Mouse (Mus musculus): ENCODE measurements around the gene Kdm5c.
A peak's percentile ranks its signal among the peaks of the same experiment; 100 is the strongest.
"Not testable (repeated sequence)": the region's sequence is repeated elsewhere in the genome, so short reads cannot be mapped to it uniquely, and the experiment has no call there.

The Kdm5c gene

GRCm38 (mm10) chrX:152232781-152233763 lies at the start of gene Kdm5c:
TSS of gene Kdm5c (plus strand) at chrX:152233020.
- peak; percentile 91 for DNase-seq

GRCm38 (mm10) chrX:152187151-152187550 lies 45.7 kb upstream of the Kdm5c start:
- DNase-seq = no peak

- DNase-seq = no peak
Measured at GRCm38 (mm10) chrX:152191266-152191665, 41.6 kb upstream of the Kdm5c start.

- DNase-seq = no peak
Measured at GRCm38 (mm10) chrX:152197814-152198648, 34.8 kb upstream of the Kdm5c start.

GRCm38 (mm10) chrX:152201737-152202421 lies 30.9 kb upstream of the Kdm5c start:
- no peak for DNase-seq

- DNase-seq = no peak
Measured at GRCm38 (mm10) chrX:152202422-152203103, 30.3 kb upstream of the Kdm5c start.

GRCm38 (mm10) chrX:152203247-152203646 lies 29.6 kb upstream of the Kdm5c start:
- DNase-seq = no peak

- DNase-seq = no peak
Measured at GRCm38 (mm10) chrX:152205486-152205885, 27.3 kb upstream of the Kdm5c start.

- no peak for DNase-seq
Measured at GRCm38 (mm10) chrX:152214703-152215102, 18.1 kb upstream of the Kdm5c start.

- no peak for DNase-seq
Measured at GRCm38 (mm10) chrX:152218529-152218928, 14.3 kb upstream of the Kdm5c start.

GRCm38 (mm10) chrX:152221721-152222120 lies 11.1 kb upstream of the Kdm5c start:
- no peak for DNase-seq

GRCm38 (mm10) chrX:152222226-152222625 lies 10.6 kb upstream of the Kdm5c start:
- no peak for DNase-seq

- DNase-seq = peak; percentile 23
Measured at GRCm38 (mm10) chrX:152223313-152223712, 9.5 kb upstream of the Kdm5c start.

- DNase-seq = no peak
Measured at GRCm38 (mm10) chrX:152224280-152224679, 8.5 kb upstream of the Kdm5c start.

GRCm38 (mm10) chrX:152234125-152234524 lies 1.3 kb downstream of the Kdm5c start:
- no peak for DNase-seq

GRCm38 (mm10) chrX:152235758-152236157 lies 2.9 kb downstream of the Kdm5c start:
- no peak for DNase-seq

GRCm38 (mm10) chrX:152243140-152243539 lies 10.3 kb downstream of the Kdm5c start:
- not testable (repeated sequence) for DNase-seq

GRCm38 (mm10) chrX:152244492-152245189 lies 11.8 kb downstream of the Kdm5c start:
- no peak for DNase-seq

- no peak for DNase-seq
Measured at GRCm38 (mm10) chrX:152271189-152271588, 38.4 kb downstream of the Kdm5c start.

GRCm38 (mm10) chrX:152279384-152279783 lies 46.6 kb downstream of the Kdm5c start:
- no peak for DNase-seq

- DNase-seq = no peak
Measured at GRCm38 (mm10) chrX:152284746-152285145, 51.9 kb downstream of the Kdm5c start.

- DNase-seq = not testable (repeated sequence)
Measured at GRCm38 (mm10) chrX:152287026-152287425, 54.2 kb downstream of the Kdm5c start.
